Mouse (Mus musculus) liver, embryonic 14.5 days (tissue): ENCODE data around the gene Tpp2. TPM values are rescaled to one million over a fixed set of nuclear protein-coding genes. Genes with fewer than 3 reads are reported as not detected.
"Not testable (repeated sequence)": the region's sequence is repeated elsewhere in the genome, so short reads cannot be mapped to it uniquely, and the experiment has no call there.

Source experiments
- ATAC-seq: fragments of 200-750 bp; cut with Nextera tagmentation; 2 replicates; pipeline ENCODE4 v1.8.0; 2017; ENCODE audit warnings: moderate number of reproducible peaks, mild to moderate bottlenecking, moderate library complexity; ENCODE audit not compliant: insufficient read depth
- DNase-seq, 3 experiments: peaks; one replicate each; pipeline ENCODE4 v3.0.0-alpha.2; 2012 to 2013; ENCODE audit warnings: low read depth in 3 of 3, low spot score in 3 of 3
- H3K27ac ChIP-seq: fragments of 300-500 bp; sonication (generic); 2 replicates; pipeline ENCODE4 v1.5.1; 2014; ENCODE audit warnings: moderate library complexity, mild to moderate bottlenecking, control low read depth, inconsistent platforms
- H3K27me3 ChIP-seq: fragments of 300-500 bp; sonication (generic); 2 replicates; pipeline ENCODE4 v1.6.1; 2014; ENCODE audit warnings: mild to moderate bottlenecking, low read length, moderate library complexity; ENCODE audit not compliant: control insufficient read depth, insufficient read depth
- H3K36me3 ChIP-seq: fragments of 300-500 bp; sonication (generic); replicated peaks from 2 replicates; pipeline ENCODE4 v1.6.1; 2014; ENCODE audit warnings: low read depth; ENCODE audit not compliant: control insufficient read depth, insufficient read depth
- H3K4me1 ChIP-seq, 2 experiments: fragments of 200-500 bp in 1 of 2; fragments of 300-500 bp in 1 of 2; sonication (generic) in 1 of 2; replicated peaks; 2 replicates each; pipeline ENCODE4 v1.6.1; 2012 to 2014; ENCODE audit warnings: antibody characterized with exemption in 1 of 2, inconsistent platforms in 1 of 2, low read length in 1 of 2; ENCODE audit not compliant: control insufficient read depth in 2 of 2, insufficient read depth in 2 of 2
- H3K4me2 ChIP-seq: fragments of 300-500 bp; sonication (generic); 2 replicates; pipeline ENCODE4 v1.6.1; 2014; ENCODE audit warnings: low read depth, mild to moderate bottlenecking, control low read depth, moderate library complexity
- H3K4me3 ChIP-seq, 2 experiments: fragments of 200-500 bp in 1 of 2; fragments of 300-500 bp in 1 of 2; sonication (generic) in 1 of 2; 2 replicates each; pipeline ENCODE4 v1.5.1; 2012 to 2014; ENCODE audit warnings: low read depth in 2 of 2, low read length in 2 of 2, mild to moderate bottlenecking in 2 of 2, control low read depth in 1 of 2, inconsistent platforms in 1 of 2, moderate library complexity in 1 of 2; ENCODE audit not compliant: insufficient read depth in 1 of 2
- H3K9ac ChIP-seq: fragments of 300-500 bp; sonication (generic); replicated peaks from 2 replicates; pipeline ENCODE4 v1.6.1; 2014; ENCODE audit warnings: mild to moderate bottlenecking, control low read depth, moderate library complexity
- H3K9me3 ChIP-seq: fragments of 300-500 bp; sonication (generic); 2 replicates; pipeline ENCODE4 v1.6.1; 2016; ENCODE audit warnings: low read length, mixed read lengths; ENCODE audit not compliant: control insufficient read depth
- CTCF ChIP-seq: IDR thresholded peaks from 2 replicates; pipeline ENCODE4 v1.5.1; 2016; ENCODE audit warnings: antibody characterized with exemption, low read depth, control low read depth
- EP300 ChIP-seq: IDR thresholded peaks from 2 replicates; pipeline ENCODE4 v1.6.1; 2016; ENCODE audit warnings: antibody characterized with exemption, low read depth
- WGBS: fragments of 180-500 bp; shearing (Covaris S2); extraction: QIAGEN DNeasy Blood & Tissue Kit; methylation state at CpG from one replicate; pipeline ENCODE4 v1.1.7; 2014; ENCODE audit not compliant: insufficient replicate concordance; 5-methylcytosine and 5-hydroxymethylcytosine counted together
- polyA plus RNA-seq, 2 experiments: library from polyadenylated mRNA; depleted of rRNA in 1 of 2; stranded (reverse) in 1 of 2; unstranded in 1 of 2; fragments of >200 nt; fragmentation: Nextera tagmentation in 1 of 2; extraction: Ambion mirVana in 1 of 2; gene quantifications; 2 replicates each; pipeline versions ENCODE4 v1.2.1 to v1.2.3; 2012 to 2014

Tpp2 gene
- polyA plus RNA-seq, 2 experiments, result 10.0 to 21.2 TPM

DNA sequence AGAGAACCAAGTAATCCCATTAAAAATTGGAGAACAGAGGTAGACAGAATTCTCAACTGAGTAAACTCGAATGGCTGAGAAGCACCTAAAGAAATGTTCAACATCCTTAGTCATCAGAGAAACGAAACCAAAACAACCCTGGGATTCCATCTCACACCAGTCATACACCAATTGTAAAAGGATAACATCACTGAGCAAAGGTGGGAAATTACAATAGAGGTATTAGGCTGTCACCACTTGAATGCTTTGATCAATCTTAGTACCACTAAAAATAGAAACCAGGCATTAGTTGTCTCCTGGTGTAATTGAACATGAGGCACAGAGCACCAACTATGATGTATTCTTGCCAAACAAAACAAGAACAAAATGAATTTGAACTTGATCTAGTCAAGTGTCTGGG is 98.8 kb downstream of the Tpp2 start:
- ATAC-seq, result no peak
- Histone ChIP-seq H3K4me1 (no peaks in the 10 kb centered on the region), H3K4me2 (no peak overlapping the region), H3K9ac (no peak overlapping the region), H3K27me3 (no peaks in the 10 kb centered on the region), H3K9me3 (no peaks in the 10 kb centered on the region), H3K4me3 (no peak overlapping the region), H3K36me3 (no peaks in the 10 kb centered on the region), H3K27ac (no peak overlapping the region)
- no peak for TF ChIP-seq EP300
- no peak for DNase-seq
- 49% methylated on average over 2 of the region's 2 CpGs for WGBS

- 61% methylated on average over 5 of the region's 5 CpGs for WGBS
- ATAC-seq, result no peak
- Histone ChIP-seq H3K27ac (no peak overlapping the region), H3K27me3 (no peaks in the 10 kb centered on the region), H3K4me3 (no peak overlapping the region), H3K4me1 (no peaks in the 10 kb centered on the region), H3K9ac (no peak overlapping the region), H3K4me2 (no peak overlapping the region), H3K36me3 (no peaks in the 10 kb centered on the region), H3K9me3 (no peaks in the 10 kb centered on the region)
- TF ChIP-seq EP300, result no peak
- TF ChIP-seq CTCF, result no peak
- no peak for DNase-seq
These were observed 99.5 kb downstream of the Tpp2 start for GRCm38 (mm10) chr1:44032948-44033347.

DNA sequence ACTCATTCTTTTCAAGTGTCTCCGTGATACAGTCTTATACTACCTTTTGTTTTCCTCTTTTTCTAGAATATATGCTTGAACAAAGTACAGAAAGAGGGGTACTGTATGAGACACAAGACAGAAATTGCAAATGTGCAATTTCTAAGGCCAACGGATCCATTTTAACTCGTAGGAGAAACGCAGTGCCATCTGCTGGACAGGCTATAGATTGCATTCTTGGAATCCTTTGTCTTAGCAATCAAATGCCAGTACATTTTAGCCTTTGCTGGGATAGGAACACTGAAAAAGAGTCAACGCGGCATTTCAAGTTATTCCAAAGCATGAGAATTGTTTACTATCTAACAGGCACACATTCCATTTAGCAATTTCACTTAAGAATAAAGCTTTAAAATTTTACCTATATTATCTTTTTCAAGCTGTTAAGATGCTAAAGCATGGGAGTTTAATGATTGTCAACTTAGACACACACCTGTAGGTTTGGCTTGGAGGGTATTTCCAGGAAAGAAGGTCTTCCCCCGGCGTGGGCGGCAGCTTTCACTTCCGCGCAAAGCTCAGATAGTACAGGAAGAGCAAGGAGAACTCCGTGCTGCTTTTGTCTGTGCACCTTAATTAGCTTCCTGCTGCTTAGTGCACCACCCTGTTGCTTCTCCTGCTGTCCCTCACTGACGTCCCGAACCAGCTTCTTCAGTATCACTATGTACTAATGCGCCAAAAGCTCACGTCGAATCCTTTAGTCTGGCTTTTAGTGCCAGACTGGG is 108.5 kb downstream of the Tpp2 start:
- ATAC-seq (no peak), DNase-seq (peak; percentile 13 to 41 (median 20))
- Histone ChIP-seq H3K4me1 (no peaks in the 10 kb centered on the region), H3K4me2 (peak overlapping the region; percentile 67), H3K36me3 (no peaks in the 10 kb centered on the region), H3K27me3 (no peaks in the 10 kb centered on the region), H3K9me3 (no peaks in the 10 kb centered on the region), H3K9ac (peak overlapping the region; percentile 23; the same call in 1 of the 2 replicates), H3K4me3 (peak overlapping the region; percentile 51 to 62), H3K27ac (no peak overlapping the region)
- TF ChIP-seq CTCF (peak; percentile 75), EP300 (no peak)
- WGBS, result under 1% methylated on average over 17 of the region's 17 CpGs

- TF ChIP-seq EP300 (no peak), CTCF (no peak)
- peak overlapping the region; percentile 51 to 62 for H3K4me3 ChIP-seq
- DNase-seq, result no peak
- peak overlapping the region; percentile 67 for H3K4me2 ChIP-seq
- no peaks in the 10 kb centered on the region for H3K36me3 ChIP-seq
- H3K27ac ChIP-seq, result no peak overlapping the region
- H3K4me1 ChIP-seq, result no peaks in the 10 kb centered on the region
- H3K9me3 ChIP-seq, result no peaks in the 10 kb centered on the region
- H3K27me3 ChIP-seq, result no peaks in the 10 kb centered on the region
- WGBS, result 3% methylated on average over 6 of the region's 6 CpGs
- H3K9ac ChIP-seq, result peak overlapping the region; percentile 23; the same call in 1 of the 2 replicates
- ATAC-seq, result no peak
These were observed 109.1 kb downstream of the Tpp2 start for GRCm38 (mm10) chr1:44042555-44042915.

GRCm38 (mm10) chr1:44045689-44046088 is 112.2 kb downstream of the Tpp2 start:
- H3K4me3 ChIP-seq, H3K9ac ChIP-seq, H3K27ac ChIP-seq, H3K9me3 ChIP-seq, H3K4me2 ChIP-seq, H3K27me3 ChIP-seq, H3K36me3 ChIP-seq, DNase-seq, H3K4me1 ChIP-seq, ATAC-seq: not testable (repeated sequence)
- whole genome bisulfite sequencing, result 59% methylated on average over 5 of the region's 5 CpGs
